Mouse (Mus musculus): ENCODE measurements around the gene Akap1.

GRCm38 (mm10) chr11:88863904-88864457, 405 bp downstream of the Akap1 start:
- no peak for TF ChIP-seq CTCF (IDR thresholded peaks at IDR 0.05; ENCODE audit: low read depth, low read length)
- TF ChIP-seq EP300 (IDR thresholded peaks at IDR 0.05; ENCODE audit: insufficient read depth, low read depth, low read length), result no peak
- TF ChIP-seq POLR2A (IDR thresholded peaks at IDR 0.05; ENCODE audit: insufficient read depth, low read length), result no peak
